Mouse (Mus musculus): ENCODE data around the gene Gin1. TPM values are rescaled to one million over a fixed set of nuclear protein-coding genes. Genes with fewer than 3 reads are reported as not detected.

The Gin1 gene
- polyA plus RNA-seq, 1 experiment from 2014 or later, result 18.4 TPM

DNA sequence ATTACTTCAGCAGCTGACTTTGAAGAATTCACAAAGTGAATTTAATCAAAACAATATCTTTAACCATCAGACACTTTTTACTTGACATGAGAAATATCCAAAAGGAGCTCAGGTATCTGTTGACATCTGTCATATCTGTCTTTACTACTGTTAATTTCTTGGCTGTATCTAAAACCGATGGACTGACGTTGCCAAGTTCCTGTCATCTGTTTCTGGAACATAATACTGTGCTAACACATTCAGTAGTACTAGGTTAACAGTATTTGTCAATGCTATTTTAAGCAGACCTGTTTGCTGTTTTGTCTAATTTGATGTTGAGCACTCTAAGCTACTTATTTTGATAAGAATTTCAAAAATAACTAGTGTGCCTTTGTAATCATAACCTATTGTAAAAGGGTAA is 18.5 kb downstream of the Gin1 start:
- no peak overlapping the region for H3K4me3 ChIP-seq (replicated peaks)
- no peaks in the 10 kb centered on the region for H3K9me3 ChIP-seq
- ATAC-seq (ENCODE audit: insufficient read depth, low FRiP score, low read depth), result no peak
- H3K36me3 ChIP-seq, result no peaks in the 10 kb centered on the region
- no peak overlapping the region for H3K4me2 ChIP-seq
- no peak overlapping the region for H3K27ac ChIP-seq
- no peaks in the 10 kb centered on the region for H3K4me1 ChIP-seq
- WGBS, result 84% methylated on average over 2 of the region's 2 CpGs
- no peaks in the 10 kb centered on the region for H3K27me3 ChIP-seq (replicated peaks)
- H3K9ac ChIP-seq, result no peak overlapping the region

- no peak overlapping the region for H3K4me3 ChIP-seq (replicated peaks)
- no peak overlapping the region for H3K4me2 ChIP-seq
- 87% methylated on average over 3 of the region's 3 CpGs for WGBS
- H3K27ac ChIP-seq, result no peak overlapping the region
- no peak for ATAC-seq (ENCODE audit: insufficient read depth, low FRiP score, low read depth)
- H3K36me3 ChIP-seq, result no peaks in the 10 kb centered on the region
- no peak overlapping the region for H3K9ac ChIP-seq
- no peaks in the 10 kb centered on the region for H3K27me3 ChIP-seq (replicated peaks)
- H3K4me1 ChIP-seq, result no peaks in the 10 kb centered on the region
- no peaks in the 10 kb centered on the region for H3K9me3 ChIP-seq
These were observed 24.1 kb downstream of the Gin1 start for GRCm38 (mm10) chr1:97794110-97794509.

- ATAC-seq (ENCODE audit: insufficient read depth, low FRiP score, low read depth), result no peak
- Histone ChIP-seq H3K27me3 (replicated peaks) (no peaks in the 10 kb centered on the region), H3K27ac (no peak overlapping the region), H3K36me3 (no peaks in the 10 kb centered on the region), H3K4me3 (replicated peaks) (no peak overlapping the region), H3K4me2 (no peak overlapping the region), H3K9me3 (no peaks in the 10 kb centered on the region), H3K9ac (no peak overlapping the region), H3K4me1 (no peaks in the 10 kb centered on the region)
- WGBS, result 69% methylated on average over 9 of the region's 9 CpGs
These were observed 26.0 kb downstream of the Gin1 start for GRCm38 (mm10) chr1:97795936-97796335.

DNA sequence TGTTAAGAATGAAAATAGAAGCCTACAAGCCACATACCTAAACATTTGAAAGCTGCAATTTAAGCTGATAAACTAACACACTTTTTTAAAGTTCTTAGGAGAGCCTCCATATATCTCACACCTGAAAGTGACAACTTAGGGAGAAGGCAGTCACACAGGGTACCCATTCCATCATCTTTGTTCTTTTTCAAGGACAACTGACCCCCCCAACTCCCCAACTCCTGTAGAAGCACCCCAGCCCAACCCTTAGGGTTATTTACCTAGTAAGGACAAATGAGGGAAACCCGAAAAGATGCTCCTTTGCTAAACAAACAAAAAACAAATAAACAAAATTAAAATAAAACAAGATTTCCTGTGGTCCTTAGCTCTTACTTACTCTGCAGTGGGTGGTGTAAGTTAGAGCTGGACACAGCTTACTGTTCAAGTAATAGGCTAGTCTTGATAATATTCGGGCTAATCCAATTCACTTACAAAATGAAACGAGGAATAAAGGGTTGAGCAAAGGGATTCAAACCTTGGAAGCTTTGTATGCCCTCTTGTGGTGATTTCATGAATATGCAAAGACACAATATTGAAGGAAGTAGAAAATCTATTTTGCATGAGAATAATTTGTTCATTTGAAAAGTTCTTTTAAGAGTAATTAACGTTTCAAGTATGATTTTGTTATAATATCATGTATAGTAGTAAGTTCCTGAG is 32.4 kb downstream of the Gin1 start:
- Histone ChIP-seq H3K27ac (no peak overlapping the region), H3K9me3 (no peaks in the 10 kb centered on the region), H3K4me2 (no peak overlapping the region), H3K4me1 (no peaks in the 10 kb centered on the region), H3K27me3 (replicated peaks) (no peaks in the 10 kb centered on the region), H3K36me3 (no peaks in the 10 kb centered on the region), H3K4me3 (replicated peaks) (no peak overlapping the region), H3K9ac (no peak overlapping the region)
- WGBS, result 37% methylated on average over 4 of the region's 4 CpGs
- no peak for ATAC-seq (ENCODE audit: insufficient read depth, low FRiP score, low read depth)

- no peak overlapping the region for H3K4me3 ChIP-seq (replicated peaks)
- no peak overlapping the region for H3K9ac ChIP-seq
- H3K27me3 ChIP-seq (replicated peaks), result no peaks in the 10 kb centered on the region
- H3K27ac ChIP-seq, result no peak overlapping the region
- no peak overlapping the region for H3K4me2 ChIP-seq
- H3K36me3 ChIP-seq, result no peaks in the 10 kb centered on the region
- no peaks in the 10 kb centered on the region for H3K4me1 ChIP-seq
- ATAC-seq (ENCODE audit: insufficient read depth, low FRiP score, low read depth), result no peak
- H3K9me3 ChIP-seq, result no peaks in the 10 kb centered on the region
These were observed 34.5 kb downstream of the Gin1 start for GRCm38 (mm10) chr1:97804520-97804919.

DNA sequence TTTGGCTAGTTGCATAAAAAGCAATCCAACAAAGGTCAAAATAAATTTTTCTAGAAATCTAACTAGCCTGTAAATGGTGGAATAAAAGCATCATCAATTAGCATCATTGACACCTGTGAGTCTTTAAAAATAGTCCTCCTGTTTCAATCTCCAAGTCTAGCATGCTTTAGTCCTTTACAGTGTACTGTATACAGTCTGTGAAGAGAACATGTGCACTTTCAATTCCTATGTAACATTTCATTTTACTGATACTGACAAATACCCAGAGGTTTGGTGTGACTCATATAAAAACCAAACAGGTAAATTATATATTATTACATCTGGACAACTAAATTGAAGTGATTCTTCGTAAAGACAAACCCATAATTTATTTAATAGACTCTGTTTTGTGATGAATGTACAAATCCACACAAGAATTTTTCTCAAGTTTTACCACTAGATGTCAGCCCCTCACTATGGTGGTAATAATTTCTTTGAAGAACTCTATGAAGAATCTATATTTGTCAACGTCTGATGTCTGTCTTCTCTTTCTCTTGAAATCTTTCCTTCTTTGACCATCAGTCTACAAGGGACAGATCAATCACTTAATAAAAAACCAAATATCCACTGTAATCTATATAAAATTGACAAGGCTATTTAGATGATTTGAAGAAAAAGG is 39.4 kb downstream of the Gin1 start:
- Histone ChIP-seq H3K4me2 (no peak overlapping the region), H3K4me1 (no peaks in the 10 kb centered on the region), H3K36me3 (no peaks in the 10 kb centered on the region), H3K9me3 (no peaks in the 10 kb centered on the region), H3K27me3 (replicated peaks) (no peaks in the 10 kb centered on the region), H3K27ac (no peak overlapping the region), H3K9ac (no peak overlapping the region), H3K4me3 (replicated peaks) (no peak overlapping the region)
- ATAC-seq (ENCODE audit: insufficient read depth, low FRiP score, low read depth), result no peak
- WGBS, result 26% methylated on average over 2 of the region's 2 CpGs

GRCm38 (mm10) chr1:97821282-97821681 is 51.3 kb downstream of the Gin1 start:
- 86% methylated on average over 3 of the region's 3 CpGs for WGBS

DNA sequence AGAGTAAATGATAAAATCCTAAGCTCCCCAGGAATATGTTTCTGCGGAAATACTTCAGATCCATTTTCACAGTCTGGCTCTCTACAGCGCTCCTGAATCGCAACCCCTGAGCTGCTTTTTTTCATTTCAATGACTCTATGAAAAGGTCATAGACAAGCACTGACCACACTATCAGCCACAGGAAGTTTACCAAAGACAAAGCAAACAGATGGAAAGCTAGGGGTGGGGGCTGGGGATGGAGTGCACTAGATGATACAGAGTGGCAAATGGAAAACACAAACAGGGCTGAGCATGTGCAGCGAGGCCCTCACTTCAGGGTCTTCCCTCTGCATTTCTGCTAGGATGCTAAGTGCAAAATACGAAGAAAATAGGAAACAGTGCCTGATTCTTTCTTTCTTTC is 52.2 kb downstream of the Gin1 start:
- Histone ChIP-seq H3K9ac (no peak overlapping the region), H3K4me3 (replicated peaks) (no peak overlapping the region), H3K27ac (no peak overlapping the region), H3K4me1 (no peaks in the 10 kb centered on the region), H3K36me3 (peaks cover 7% of the 10 kb centered on the region; the same call in 1 of the 2 replicates), H3K9me3 (no peaks in the 10 kb centered on the region), H3K27me3 (replicated peaks) (no peaks in the 10 kb centered on the region), H3K4me2 (no peak overlapping the region)
- no peak; the same call in 1 of the 2 replicates for ATAC-seq (ENCODE audit: insufficient read depth, low FRiP score, low read depth)
- WGBS, result 62% methylated on average over 5 of the region's 5 CpGs

More at GRCm38 (mm10) chr1:97821282-97821681, 51.3 kb downstream of the Gin1 start:
- no peak overlapping the region for H3K4me3 ChIP-seq (replicated peaks)
- H3K4me1 ChIP-seq, result no peaks in the 10 kb centered on the region
- ATAC-seq (ENCODE audit: insufficient read depth, low FRiP score, low read depth), result no peak
- H3K27ac ChIP-seq, result no peak overlapping the region
- no peaks in the 10 kb centered on the region for H3K27me3 ChIP-seq (replicated peaks)
- no peaks in the 10 kb centered on the region for H3K9me3 ChIP-seq
- no peak overlapping the region for H3K9ac ChIP-seq
- no peak overlapping the region for H3K4me2 ChIP-seq
- H3K36me3 ChIP-seq, result peaks cover 7% of the 10 kb centered on the region; the same call in 1 of the 2 replicates

DNA sequence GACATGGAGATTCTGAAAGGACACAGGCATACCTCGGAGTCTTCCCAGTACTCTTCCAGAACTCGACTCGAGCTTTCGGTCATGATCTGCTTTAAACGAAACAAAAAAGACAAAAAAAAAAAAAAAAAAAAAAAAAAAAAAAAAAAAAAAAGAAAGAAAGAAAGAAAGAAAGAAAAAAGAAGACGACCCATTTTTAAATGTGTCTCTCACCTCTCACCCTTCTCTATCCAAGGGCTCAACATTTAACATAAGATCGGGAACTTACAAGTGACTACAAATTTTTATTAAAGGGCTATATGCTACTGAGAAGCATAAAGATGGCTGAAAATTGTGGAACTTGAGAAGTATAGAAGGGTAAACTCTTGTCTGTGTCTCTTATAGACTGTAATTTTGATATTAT is 52.9 kb downstream of the Gin1 start:
- no peak overlapping the region for H3K4me3 ChIP-seq (replicated peaks)
- no peak overlapping the region for H3K4me2 ChIP-seq
- H3K9ac ChIP-seq, result no peak overlapping the region
- ATAC-seq (ENCODE audit: insufficient read depth, low FRiP score, low read depth), result no peak
- H3K36me3 ChIP-seq, result peaks cover 7% of the 10 kb centered on the region; the same call in 1 of the 2 replicates
- H3K9me3 ChIP-seq, result no peaks in the 10 kb centered on the region
- WGBS, result 94% methylated on average over 7 of the region's 7 CpGs
- no peak overlapping the region for H3K27ac ChIP-seq
- no peaks in the 10 kb centered on the region for H3K4me1 ChIP-seq
- no peaks in the 10 kb centered on the region for H3K27me3 ChIP-seq (replicated peaks)

GRCm38 (mm10) chr1:97827566-97827965 is 57.6 kb downstream of the Gin1 start:
- H3K27me3 ChIP-seq (replicated peaks), result no peaks in the 10 kb centered on the region
- H3K4me1 ChIP-seq, result no peaks in the 10 kb centered on the region
- H3K4me3 ChIP-seq (replicated peaks), result no peak overlapping the region
- no peak overlapping the region for H3K9ac ChIP-seq
- H3K4me2 ChIP-seq, result no peak overlapping the region
- no peak overlapping the region for H3K27ac ChIP-seq
- H3K9me3 ChIP-seq, result no peaks in the 10 kb centered on the region
- 57% methylated on average over 2 of the region's 2 CpGs for WGBS
- no peak for ATAC-seq (ENCODE audit: insufficient read depth, low FRiP score, low read depth)
- H3K36me3 ChIP-seq, result peaks cover 6% of the 10 kb centered on the region

DNA sequence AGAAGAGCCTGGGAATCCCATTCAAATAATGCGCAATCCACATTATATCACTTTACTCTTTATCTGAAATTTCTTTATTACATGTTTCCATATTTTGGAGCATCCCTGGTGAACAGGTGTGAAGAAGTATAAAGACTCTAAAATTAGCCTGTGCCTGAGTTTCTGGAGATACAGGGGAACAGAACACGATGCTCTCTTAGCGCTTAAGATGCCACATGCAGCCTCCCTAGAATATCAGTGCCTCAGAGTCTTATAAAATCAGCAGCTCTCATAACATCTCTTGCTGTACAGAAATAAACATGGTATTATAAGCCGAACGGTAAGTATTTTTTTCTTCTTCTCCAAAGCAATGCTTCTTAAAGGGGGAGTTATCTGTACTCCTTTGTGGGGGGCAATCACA is 58.1 kb downstream of the Gin1 start:
- Histone ChIP-seq H3K9me3 (no peaks in the 10 kb centered on the region), H3K27me3 (replicated peaks) (no peaks in the 10 kb centered on the region), H3K4me3 (replicated peaks) (no peak overlapping the region), H3K9ac (no peak overlapping the region), H3K36me3 (peaks cover 6% of the 10 kb centered on the region), H3K27ac (no peak overlapping the region), H3K4me2 (no peak overlapping the region), H3K4me1 (no peaks in the 10 kb centered on the region)
- ATAC-seq (ENCODE audit: insufficient read depth, low FRiP score, low read depth), result no peak
- WGBS, result 87% methylated on average over 5 of the region's 5 CpGs

DNA sequence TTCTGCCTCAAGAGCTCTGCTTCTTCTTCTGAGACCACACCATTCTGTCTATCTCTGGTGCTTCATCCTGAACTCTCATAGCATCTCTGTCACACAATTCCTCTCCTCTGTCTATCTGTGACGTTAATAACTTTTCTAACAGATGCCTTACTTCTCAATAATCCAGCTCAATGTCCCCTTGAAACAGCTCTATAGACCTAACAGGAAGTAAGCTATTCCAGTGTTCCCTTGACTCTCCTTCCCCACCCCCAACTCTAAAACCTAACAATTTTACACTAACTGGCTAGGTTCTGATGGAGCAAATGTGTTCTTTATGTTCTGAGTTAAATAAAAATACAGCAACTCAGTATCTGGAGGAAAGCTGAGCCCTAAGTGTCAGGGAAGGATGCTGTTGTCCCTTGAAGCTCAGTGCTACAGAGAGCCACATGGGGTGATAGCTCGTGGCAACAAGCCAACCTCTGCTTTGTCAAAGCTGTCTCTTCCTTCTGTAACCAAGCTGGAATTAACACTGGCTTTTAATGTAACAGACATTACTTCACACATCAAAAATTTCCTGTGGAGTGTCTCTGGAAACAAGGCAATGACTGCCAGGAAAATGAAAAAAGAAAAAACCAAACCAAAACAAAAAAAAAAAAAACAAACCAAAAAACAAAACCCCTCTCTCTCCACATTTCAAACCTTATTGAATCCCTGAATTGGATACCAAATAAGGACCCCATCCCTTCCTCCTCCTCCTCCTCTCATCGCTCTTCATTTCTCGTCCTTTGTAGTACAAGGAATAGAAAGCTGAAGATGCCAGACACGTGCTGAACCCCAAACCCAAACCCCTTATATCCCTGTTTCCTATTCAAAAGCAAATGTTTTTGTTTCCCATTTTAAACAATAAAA is 63.7 kb downstream of the Gin1 start:
- H3K9ac ChIP-seq, result no peak overlapping the region
- H3K9me3 ChIP-seq, result no peaks in the 10 kb centered on the region
- peak overlapping the region; percentile 35 for H3K27ac ChIP-seq
- peaks cover 6% of the 10 kb centered on the region for H3K36me3 ChIP-seq
- no peak overlapping the region for H3K4me3 ChIP-seq (replicated peaks)
- no peak for ATAC-seq (ENCODE audit: insufficient read depth, low FRiP score, low read depth)
- H3K4me2 ChIP-seq, result no peak overlapping the region
- no peaks in the 10 kb centered on the region for H3K4me1 ChIP-seq
- WGBS, result 64% methylated on average over 5 of the region's 5 CpGs
- no peaks in the 10 kb centered on the region for H3K27me3 ChIP-seq (replicated peaks)
